Mouse (Mus musculus): ENCODE measurements around the gene Cstf2t.

Cstf2t gene

GRCm38 (mm10) chr19:31082662-31083429 is at the start of gene Cstf2t:
Gene Cstf2t, plus strand, starts transcription at chr19:31082837.
- DNase-seq: peak; percentile 97

- DNase-seq: no peak
Measured at GRCm38 (mm10) chr19:31038951-31039350, 43.7 kb upstream of the Cstf2t start.

GRCm38 (mm10) chr19:31040948-31041847 is 41.4 kb upstream of the Cstf2t start:
- DNase-seq: no peak

GRCm38 (mm10) chr19:31046601-31047000 is 36.0 kb upstream of the Cstf2t start:
- DNase-seq: peak; percentile 19

- DNase-seq: no peak
Measured at GRCm38 (mm10) chr19:31064740-31065139, 17.9 kb upstream of the Cstf2t start.

GRCm38 (mm10) chr19:31065206-31065781 is 17.3 kb upstream of the Cstf2t start:
- no peak for DNase-seq

GRCm38 (mm10) chr19:31073959-31074716 is 8.5 kb upstream of the Cstf2t start:
- DNase-seq: no peak

GRCm38 (mm10) chr19:31074717-31075063 is 7.9 kb upstream of the Cstf2t start:
- no peak for DNase-seq

GRCm38 (mm10) chr19:31076106-31076505 is 6.5 kb upstream of the Cstf2t start:
- DNase-seq: no peak

GRCm38 (mm10) chr19:31078241-31078640 is 4.4 kb upstream of the Cstf2t start:
- no peak for DNase-seq

- no peak for DNase-seq
Measured at GRCm38 (mm10) chr19:31082226-31082625, 411 bp upstream of the Cstf2t start.

- DNase-seq: no peak
Measured at GRCm38 (mm10) chr19:31083761-31084160, 1.1 kb downstream of the Cstf2t start.

GRCm38 (mm10) chr19:31097857-31098256 is 15.2 kb downstream of the Cstf2t start:
- DNase-seq: no peak

- DNase-seq: no peak
Measured at GRCm38 (mm10) chr19:31099369-31099768, 16.7 kb downstream of the Cstf2t start.

GRCm38 (mm10) chr19:31104764-31105163 is 22.1 kb downstream of the Cstf2t start:
- peak; percentile 20 for DNase-seq

GRCm38 (mm10) chr19:31106036-31106435 is 23.4 kb downstream of the Cstf2t start:
- DNase-seq: no peak

GRCm38 (mm10) chr19:31106835-31107554 is 24.4 kb downstream of the Cstf2t start:
- DNase-seq: peak; percentile 53

GRCm38 (mm10) chr19:31114690-31115089 is 32.1 kb downstream of the Cstf2t start:
- no peak for DNase-seq

- DNase-seq: no peak
Measured at GRCm38 (mm10) chr19:31124628-31125027, 42.0 kb downstream of the Cstf2t start.

- DNase-seq: no peak
Measured at GRCm38 (mm10) chr19:31132614-31133013, 50.0 kb downstream of the Cstf2t start.

GRCm38 (mm10) chr19:31136316-31136715 is 53.7 kb downstream of the Cstf2t start:
- DNase-seq: no peak

All from liver (tissue).